8 mouse cellular contexts compared by ENCODE assay signal in the genomic region with DNA sequence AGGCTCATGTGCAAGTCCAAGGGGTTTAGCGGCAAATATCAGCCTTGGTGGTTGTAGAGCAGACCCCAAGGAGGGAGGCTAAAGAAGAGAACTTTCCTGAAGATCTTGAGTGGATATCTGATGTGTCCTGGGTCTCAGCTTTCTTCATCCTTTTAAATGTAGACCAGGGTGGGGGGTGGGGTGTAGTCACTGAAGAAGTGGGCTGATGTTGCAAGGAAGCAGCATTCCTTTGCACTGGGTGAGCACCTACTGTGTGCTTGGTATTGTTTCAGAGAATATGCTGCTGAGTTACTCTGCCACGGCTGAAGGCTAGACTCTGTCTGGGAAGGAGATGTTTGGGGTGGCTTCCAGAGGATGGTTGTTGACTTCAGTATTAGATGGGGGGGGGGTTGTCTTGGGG. TPM values are rescaled to one million over a fixed set of nuclear protein-coding genes. Genes with fewer than 3 reads are reported as not detected.
DNase-seq lines count a peak whose midpoint lies in the region; ATAC-seq and TF ChIP-seq lines count a peak whose summit lies in the region.

No protein-coding gene starts in this region.

- H3K4me3 ChIP-seq in cerebellum, adult 2 months (replicated peaks; ENCODE audit: insufficient read depth, low read depth, low read length) = peak overlapping the region; percentile 40
- peak overlapping the region; percentile 96 for H3K4me3 ChIP-seq in megakaryocyte, embryonic 14.5 days (replicated peaks)
- H3K4me3 ChIP-seq in limb, embryonic 14.5 days (replicated peaks; ENCODE audit: low read length) = peak overlapping the region; percentile 35
- peak overlapping the region; percentile 39 for H3K4me3 ChIP-seq in stomach, embryonic 15.5 days (replicated peaks)

- H3K4me2 ChIP-seq in limb, embryonic 14.5 days (replicated peaks; ENCODE audit: low read depth, low read length, severe bottlenecking) = peak overlapping the region; percentile 58
- peak overlapping the region; percentile 67 for H3K4me2 ChIP-seq in stomach, embryonic 15.5 days

- ATAC-seq in megakaryocyte, adult 5-6 weeks (ENCODE audit: poor library complexity, severe bottlenecking) = no peak
- no peak for ATAC-seq in limb, embryonic 14.5 days (ENCODE audit: low FRiP score, low read depth)
- ATAC-seq in stomach, embryonic 15.5 days (ENCODE audit: insufficient read depth, low FRiP score, low read depth) = no peak

- TF ChIP-seq POLR2A in cerebellum, adult 2 months (IDR thresholded peaks at IDR 0.05; ENCODE audit: borderline replicate concordance, insufficient read depth, low read length) = no peak
- TF ChIP-seq POLR2A in limb, embryonic 14.5 days (IDR thresholded peaks at IDR 0.05; ENCODE audit: borderline replicate concordance, extremely low read depth, insufficient read depth, insufficient read length) = no peak

- H3K36me3 ChIP-seq in megakaryocyte, embryonic 14.5 days (replicated peaks; ENCODE audit: low read length) = peaks cover 27% of the 10 kb centered on the region
- H3K36me3 ChIP-seq in limb, embryonic 14.5 days (ENCODE audit: control insufficient read depth, insufficient read depth, low read length) = peaks cover 3% of the 10 kb centered on the region
- H3K36me3 ChIP-seq in stomach, embryonic 15.5 days = no peaks in the 10 kb centered on the region

- H3K27ac ChIP-seq in cerebellum, adult 2 months (ENCODE audit: insufficient read depth, low read length) = peak overlapping the region; percentile 45; the same call in 1 of the 2 replicates
- no peak overlapping the region for H3K27ac ChIP-seq in limb, embryonic 14.5 days (replicated peaks; ENCODE audit: low read depth, low read length)
- H3K27ac ChIP-seq in stomach, embryonic 15.5 days = peak overlapping the region; percentile 70

- H3K9me3 ChIP-seq in megakaryocyte, embryonic 14.5 days = no peaks in the 10 kb centered on the region
- H3K9me3 ChIP-seq in limb, embryonic 14.5 days (ENCODE audit: control insufficient read depth, low read length) = no peaks in the 10 kb centered on the region
- no peaks in the 10 kb centered on the region for H3K9me3 ChIP-seq in stomach, embryonic 15.5 days

- no peaks in the 10 kb centered on the region for H3K27me3 ChIP-seq in cerebellum, adult 2 months (ENCODE audit: control insufficient read depth, insufficient read depth, low read length)
- no peaks in the 10 kb centered on the region for H3K27me3 ChIP-seq in megakaryocyte, embryonic 14.5 days (replicated peaks)
- no peaks in the 10 kb centered on the region for H3K27me3 ChIP-seq in limb, embryonic 14.5 days (ENCODE audit: control insufficient read depth, insufficient read depth, low read length)
- no peaks in the 10 kb centered on the region for H3K27me3 ChIP-seq in stomach, embryonic 15.5 days (replicated peaks)

- 52% methylated on average over 2 of the region's 2 CpGs for WGBS in cerebellum, adult 2 months
- WGBS in limb, embryonic 14.5 days = 72% methylated on average over 2 of the region's 2 CpGs
- WGBS in stomach, embryonic 15.5 days = 56% methylated on average over 2 of the region's 2 CpGs

- no peak for DNase-seq in cerebellum, adult 2 months
- no peak for DNase-seq in cerebellum, adult 11-12 months
- DNase-seq in limb, embryonic 14.5 days (ENCODE audit: low spot score) = no peak
- DNase-seq in right cerebral cortex, postnatal 36 days (ENCODE audit: low spot score in 2 of 2) = no peak
- no peak for DNase-seq in frontal cortex, postnatal 10 days (ENCODE audit: low spot score in 2 of 2)

- H3K9ac ChIP-seq in limb, embryonic 14.5 days (ENCODE audit: low read depth, low read length, severe bottlenecking) = peak overlapping the region; percentile 58; the same call in 1 of the 2 replicates
- 0 out of 2 replicates have a peak overlapping the region, but pooled peaks have one; percentile 9 for H3K9ac ChIP-seq in stomach, embryonic 15.5 days

- no peak for TF ChIP-seq CTCF in cerebellum, adult 2 months (IDR thresholded peaks at IDR 0.05; ENCODE audit: borderline replicate concordance, insufficient read depth, low read depth, low read length)

- peaks cover 9% of the 10 kb centered on the region; the same call in 1 of the 2 replicates for H3K4me1 ChIP-seq in cerebellum, adult 2 months (ENCODE audit: control insufficient read depth, insufficient read depth, low read length)
- peaks cover 73% of the 10 kb centered on the region for H3K4me1 ChIP-seq in megakaryocyte, embryonic 14.5 days
- H3K4me1 ChIP-seq in limb, embryonic 14.5 days (ENCODE audit: control insufficient read depth, insufficient read depth, low read length) = peaks cover 24% of the 10 kb centered on the region
- peaks cover 37% of the 10 kb centered on the region for H3K4me1 ChIP-seq in stomach, embryonic 15.5 days

RNA-seq across cellular contexts. Expression of a gene that starts 0.7 kb away (rescaled TPM):
- 50.5 and 57.3 TPM in 2 replicates for polyA plus RNA-seq in cerebellum, adult 2 months (2012; rRNA removed)
- 872 and 1,542 TPM in 2 replicates for polyA plus RNA-seq in megakaryocyte, embryonic 14.5 days (2012; ENCODE audit: insufficient read depth, low replicate concordance)
- total RNA-seq in megakaryocyte, adult 5-6 weeks (2015) = 315 and 324 TPM in 2 replicates
- total RNA-seq in megakaryocyte, adult 5-6 weeks (2017) = 155 and 184 TPM in 2 replicates
- 349 and 415 TPM in 2 replicates for polyA plus RNA-seq in limb, embryonic 14.5 days (2012; rRNA removed)
- 513 and 520 TPM in 2 replicates for polyA plus RNA-seq in limb, embryonic 14.5 days (2014; fragmentation: Nextera tagmentation; extraction: Ambion mirVana)
- 391 and 408 TPM in 2 replicates for polyA plus RNA-seq in stomach, embryonic 15.5 days (2015; fragmentation: Nextera tagmentation; extraction: Ambion mirVana)

RNA-seq across cellular contexts. Expression of a gene that starts 3.5 kb away (rescaled TPM):
- polyA plus RNA-seq in cerebellum, adult 2 months (2012; rRNA removed) = 30.7 and 32.0 TPM in 2 replicates
- 8.7 and 11.5 TPM in 2 replicates for polyA plus RNA-seq in megakaryocyte, embryonic 14.5 days (2012; ENCODE audit: insufficient read depth, low replicate concordance)
- total RNA-seq in megakaryocyte, adult 5-6 weeks (2015) = 16.3 and 19.3 TPM in 2 replicates
- total RNA-seq in megakaryocyte, adult 5-6 weeks (2017) = 44.0 and 57.5 TPM in 2 replicates
- 46.4 and 52.2 TPM in 2 replicates for polyA plus RNA-seq in limb, embryonic 14.5 days (2012; rRNA removed)
- polyA plus RNA-seq in limb, embryonic 14.5 days (2014; fragmentation: Nextera tagmentation; extraction: Ambion mirVana) = 26.3 and 29.2 TPM in 2 replicates
- 23.3 and 25.2 TPM in 2 replicates for polyA plus RNA-seq in stomach, embryonic 15.5 days (2015; fragmentation: Nextera tagmentation; extraction: Ambion mirVana)

Comparison
In these comparisons a context has a peak if more than half of its experiments do, and no peak if none do; other contexts are left out.
1. H3K4me3 ChIP-seq: peak in every context shown above with its lines; median percentile 96 in megakaryocyte, embryonic 14.5 days; 40 in cerebellum, adult 2 months; 39 in stomach, embryonic 15.5 days; 35 in limb, embryonic 14.5 days.